Comparison of ENCODE assay signal across 14 mouse cellular contexts in genomic region chr9:66295577-66296120, GRCm38 (mm10). TPM values are rescaled to one million over a fixed set of nuclear protein-coding genes. Genes with fewer than 3 reads are reported as not detected.
DNase-seq lines count a peak whose midpoint lies in the region; ATAC-seq and TF ChIP-seq lines count a peak whose summit lies in the region.
"Had no signal": no experiment of that assay in that cellular context is flagged by ENCODE, and none has a peak within 500 bp of the region (broad histone marks: within the 10 kb centered on the region; RNA-seq: fewer than 3 reads in every experiment).

No protein-coding gene starts in this region.

- H3K4me3 ChIP-seq in heart, embryonic 11.5 days (ENCODE audit: low read depth, low read length): no peak overlapping the region
- H3K4me3 ChIP-seq in kidney, postnatal 0 days (replicated peaks; ENCODE audit: low read depth, low read length): no peak overlapping the region
- no peak overlapping the region for H3K4me3 ChIP-seq in kidney, adult 2 months (ENCODE audit: insufficient read depth, low read depth, low read length)
- H3K4me3 ChIP-seq in neural tube, embryonic 13.5 days: no peak overlapping the region
- H3K4me3 ChIP-seq in neural tube, embryonic 15.5 days (replicated peaks): no peak overlapping the region
- H3K4me3 ChIP-seq in midbrain, embryonic 13.5 days (replicated peaks): no peak overlapping the region
- H3K4me3 ChIP-seq: erythroblast, embryonic 14.5 days had no signal

- H3K36me3 ChIP-seq in heart, embryonic 11.5 days (ENCODE audit: control insufficient read depth, insufficient read depth, low read length): no peaks in the 10 kb centered on the region
- no peaks in the 10 kb centered on the region for H3K36me3 ChIP-seq in kidney, postnatal 0 days (ENCODE audit: insufficient read depth, low read length)
- H3K36me3 ChIP-seq in kidney, adult 2 months (ENCODE audit: control insufficient read depth, insufficient read depth, low read length): no peaks in the 10 kb centered on the region
- H3K36me3 ChIP-seq in neural tube, embryonic 13.5 days: no peaks in the 10 kb centered on the region
- H3K36me3 ChIP-seq in neural tube, embryonic 15.5 days: no peaks in the 10 kb centered on the region
- H3K36me3 ChIP-seq in midbrain, embryonic 13.5 days: no peaks in the 10 kb centered on the region

- TF ChIP-seq POLR2A in kidney, adult 2 months (IDR thresholded peaks at IDR 0.05; ENCODE audit: low read depth, low read length): no peak

- no peak overlapping the region for H3K9ac ChIP-seq in heart, embryonic 11.5 days (ENCODE audit: low read depth, low read length)
- no peak overlapping the region for H3K9ac ChIP-seq in kidney, postnatal 0 days (ENCODE audit: low read depth, low read length)
- H3K9ac ChIP-seq in neural tube, embryonic 13.5 days: no peak overlapping the region
- no peak overlapping the region for H3K9ac ChIP-seq in neural tube, embryonic 15.5 days (replicated peaks)
- no peak overlapping the region for H3K9ac ChIP-seq in midbrain, embryonic 13.5 days (replicated peaks)
- H3K9ac ChIP-seq: forebrain, postnatal 0 days had no signal

- peaks cover 12% of the 10 kb centered on the region; the same call in 1 of the 2 replicates for H3K4me1 ChIP-seq in heart, embryonic 11.5 days (ENCODE audit: control insufficient read depth, insufficient read depth, low read length)
- H3K4me1 ChIP-seq in kidney, postnatal 0 days (replicated peaks; ENCODE audit: insufficient read depth, low read length): no peaks in the 10 kb centered on the region
- H3K4me1 ChIP-seq in kidney, adult 2 months (ENCODE audit: control insufficient read depth, insufficient read depth, low read length): no peaks in the 10 kb centered on the region
- peaks cover 9% of the 10 kb centered on the region for H3K4me1 ChIP-seq in neural tube, embryonic 13.5 days (replicated peaks)
- H3K4me1 ChIP-seq in neural tube, embryonic 15.5 days: peaks cover 5% of the 10 kb centered on the region; the same call in 1 of the 2 replicates
- peaks cover 11% of the 10 kb centered on the region for H3K4me1 ChIP-seq in midbrain, embryonic 13.5 days (replicated peaks)

- H3K27ac ChIP-seq in heart, embryonic 11.5 days (ENCODE audit: low read depth, low read length): peak overlapping the region; percentile 62
- H3K27ac ChIP-seq in kidney, postnatal 0 days: no peak overlapping the region
- no peak overlapping the region for H3K27ac ChIP-seq in kidney, adult 2 months (ENCODE audit: insufficient read depth, low read depth, low read length)
- peak overlapping the region; percentile 59 for H3K27ac ChIP-seq in neural tube, embryonic 13.5 days (replicated peaks)
- no peak overlapping the region for H3K27ac ChIP-seq in neural tube, embryonic 15.5 days (replicated peaks)
- peak overlapping the region; percentile 44; the same call in 1 of the 2 replicates for H3K27ac ChIP-seq in midbrain, embryonic 13.5 days

- no peaks in the 10 kb centered on the region for H3K27me3 ChIP-seq in heart, embryonic 11.5 days (ENCODE audit: control insufficient read depth, insufficient read depth, low read length)
- H3K27me3 ChIP-seq in kidney, postnatal 0 days (ENCODE audit: insufficient read depth, low read length): no peaks in the 10 kb centered on the region
- 0 out of 2 replicates have a peak, but pooled peaks cover 2% of the 10 kb centered on the region for H3K27me3 ChIP-seq in kidney, adult 2 months (replicated peaks; ENCODE audit: control insufficient read depth, insufficient read depth, low read length)
- no peaks in the 10 kb centered on the region for H3K27me3 ChIP-seq in neural tube, embryonic 13.5 days
- H3K27me3 ChIP-seq in neural tube, embryonic 15.5 days (replicated peaks): no peaks in the 10 kb centered on the region
- H3K27me3 ChIP-seq in midbrain, embryonic 13.5 days: no peaks in the 10 kb centered on the region

- no peaks in the 10 kb centered on the region; the same call in 1 of the 2 replicates for H3K9me3 ChIP-seq in heart, embryonic 11.5 days (replicated peaks; ENCODE audit: control insufficient read depth, low read length)
- no peaks in the 10 kb centered on the region for H3K9me3 ChIP-seq in kidney, postnatal 0 days (replicated peaks; ENCODE audit: low read length)
- no peaks in the 10 kb centered on the region for H3K9me3 ChIP-seq in neural tube, embryonic 13.5 days
- no peaks in the 10 kb centered on the region for H3K9me3 ChIP-seq in neural tube, embryonic 15.5 days (replicated peaks)
- H3K9me3 ChIP-seq in midbrain, embryonic 13.5 days: no peaks in the 10 kb centered on the region

- 60% methylated on average over 6 of the region's 6 CpGs for WGBS in heart, embryonic 11.5 days (ENCODE audit: insufficient replicate concordance)
- WGBS in kidney, postnatal 0 days: 62% methylated on average over 6 of the region's 6 CpGs
- WGBS in kidney, adult 2 months: 66% methylated on average over 6 of the region's 6 CpGs
- 75% methylated on average over 6 of the region's 6 CpGs for WGBS in neural tube, embryonic 13.5 days
- 77% methylated on average over 6 of the region's 6 CpGs for WGBS in neural tube, embryonic 15.5 days
- WGBS in midbrain, embryonic 13.5 days: 75% methylated on average over 6 of the region's 6 CpGs

- intact Hi-C loops in heart, postnatal 25 days (cut with DNase I): no loop called here

- ATAC-seq in heart, embryonic 11.5 days (replicated peaks; ENCODE audit: insufficient number of reproducible peaks, low FRiP score, low TSS enrichment): no peak
- no peak for ATAC-seq in kidney, postnatal 0 days (replicated peaks; ENCODE audit: low FRiP score, low read depth)
- ATAC-seq in neural tube, embryonic 13.5 days (ENCODE audit: low read depth): no peak
- ATAC-seq in neural tube, embryonic 15.5 days (ENCODE audit: low FRiP score): no peak
- ATAC-seq in midbrain, embryonic 13.5 days: no peak

- DNase-seq in heart, postnatal 25 days (ENCODE audit: low spot score): no peak
- DNase-seq in kidney, postnatal 0 days (ENCODE audit: low spot score): peak; percentile 27
- no peak for DNase-seq in kidney, adult 2 months
- DNase-seq in adrenal gland, postnatal 10 days: no peak
- DNase-seq: cerebellum, adult 18-20 months; forebrain, postnatal 0 days; kidney, adult 11 months; left cerebral cortex, postnatal 4 days; lung, postnatal 36 days had no signal

- H3K4me2 ChIP-seq in heart, embryonic 11.5 days: peak overlapping the region; percentile 24; the same call in 1 of the 2 replicates
- H3K4me2 ChIP-seq in kidney, postnatal 0 days (ENCODE audit: low read length): no peak overlapping the region
- H3K4me2 ChIP-seq in neural tube, embryonic 13.5 days: no peak overlapping the region
- H3K4me2 ChIP-seq in neural tube, embryonic 15.5 days: no peak overlapping the region
- no peak overlapping the region for H3K4me2 ChIP-seq in midbrain, embryonic 13.5 days (replicated peaks)

- no peak for TF ChIP-seq CTCF in kidney, postnatal 0 days (IDR thresholded peaks at IDR 0.05; ENCODE audit: low read depth)
- no peak for TF ChIP-seq CTCF in kidney, adult 2 months (conservative IDR thresholded peaks at IDR 0.05; ENCODE audit: insufficient read depth, insufficient read length, low read depth, low read length)

RNA-seq across cellular contexts. Expression of gene Herc1, which starts 54.6 kb away (rescaled TPM):
- 24.4 and 25.7 TPM in 2 replicates for polyA plus RNA-seq in heart, embryonic 11.5 days (2014; fragmentation: Nextera tagmentation; extraction: Ambion mirVana)
- 10 to 100 TPM; 33.9 to 38.5 TPM for total RNA-seq in heart, postnatal 25 days (2021)
- polyA plus RNA-seq in kidney, postnatal 0 days (2015; fragmentation: Nextera tagmentation; extraction: Ambion mirVana): 12.6 and 12.8 TPM in 2 replicates
- polyA plus RNA-seq in kidney, adult 2 months (2012; rRNA removed): 12.0 TPM in 2 replicates
- 41.4 and 42.5 TPM in 2 replicates for polyA plus RNA-seq in neural tube, embryonic 13.5 days (2015; fragmentation: Nextera tagmentation; extraction: Ambion mirVana)
- polyA plus RNA-seq in neural tube, embryonic 15.5 days (2015; fragmentation: Nextera tagmentation; extraction: Ambion mirVana): 36.4 and 42.0 TPM in 2 replicates
- 49.6 and 52.8 TPM in 2 replicates for polyA plus RNA-seq in midbrain, embryonic 13.5 days (2015; fragmentation: Nextera tagmentation; extraction: Ambion mirVana)
- total RNA-seq in adrenal gland, postnatal 10 days (2021): 10 to 100 TPM; 34.7 to 51.6 TPM

Comparison
In these comparisons a context has a peak if more than half of its experiments do, and no peak if none do; other contexts are left out.
1. H3K27ac ChIP-seq: peak in heart, embryonic 11.5 days (single experiment), neural tube, embryonic 13.5 days (single experiment) and midbrain, embryonic 13.5 days (single experiment); none in kidney, postnatal 0 days (single experiment), kidney, adult 2 months (single experiment) and neural tube, embryonic 15.5 days (single experiment).